Mouse (Mus musculus) gastrocnemius, adult 8-10 months (tissue): ENCODE results near the gene Ak3. TPM values are rescaled to one million over a fixed set of nuclear protein-coding genes. Genes with fewer than 3 reads are reported as not detected.
"Not testable (repeated sequence)": the region's sequence is repeated elsewhere in the genome, so short reads cannot be mapped to it uniquely, and the experiment has no call there.

Experiments used
- DNase-seq, 2 experiments: peaks; one replicate each; pipeline ENCODE4 v3.0.0; 2022; ENCODE audit warnings: low spot score in 2 of 2
- total RNA-seq, 4 experiments: library from RNA; stranded (reverse); gene quantifications; 2 replicates each; pipeline ENCODE4 v1.2.4; 2022

The Ak3 gene
- total RNA-seq, 4 experiments from 2014 or later, result 32.4 to 42.5 (median 39.8) TPM

GRCm38 (mm10) chr19:29044353-29044768, 3.4 kb downstream of the Ak3 start:
- no peak for DNase-seq

- no peak for DNase-seq
Measured at GRCm38 (mm10) chr19:29042647-29043046, 5.1 kb downstream of the Ak3 start.

GRCm38 (mm10) chr19:29042143-29042542, 5.6 kb downstream of the Ak3 start:
- no peak for DNase-seq

- DNase-seq, result no peak
Measured at GRCm38 (mm10) chr19:29040206-29040605, 7.6 kb downstream of the Ak3 start.

- no peak for DNase-seq
Measured at GRCm38 (mm10) chr19:29039334-29039733, 8.4 kb downstream of the Ak3 start.

- no peak for DNase-seq
Measured at GRCm38 (mm10) chr19:29037541-29037940, 10.2 kb downstream of the Ak3 start.

- no peak for DNase-seq
Measured at GRCm38 (mm10) chr19:29037026-29037425, 10.7 kb downstream of the Ak3 start.

GRCm38 (mm10) chr19:29032662-29033061, 15.1 kb downstream of the Ak3 start:
- no peak for DNase-seq

- DNase-seq, result no peak
Measured at GRCm38 (mm10) chr19:29031788-29032187, 16.0 kb downstream of the Ak3 start.

- DNase-seq, result no peak
Measured at GRCm38 (mm10) chr19:29024391-29024947, 23.3 kb downstream of the Ak3 start.

GRCm38 (mm10) chr19:29021754-29022345, 25.9 kb downstream of the Ak3 start:
- DNase-seq, result no peak

GRCm38 (mm10) chr19:29019647-29020046, 28.1 kb downstream of the Ak3 start:
- DNase-seq, result no peak

- no peak for DNase-seq
Measured at GRCm38 (mm10) chr19:29016786-29017185, 31.0 kb downstream of the Ak3 start.

GRCm38 (mm10) chr19:29016204-29016765, 31.5 kb downstream of the Ak3 start:
- DNase-seq, result no peak

- DNase-seq, result no peak
Measured at GRCm38 (mm10) chr19:29015410-29016203, 32.2 kb downstream of the Ak3 start.

- DNase-seq, result no peak
Measured at GRCm38 (mm10) chr19:29014466-29015055, 33.2 kb downstream of the Ak3 start.

- no peak for DNase-seq
Measured at GRCm38 (mm10) chr19:29011355-29011990, 36.3 kb downstream of the Ak3 start.

- DNase-seq, result no peak
Measured at GRCm38 (mm10) chr19:29009046-29009445, 38.7 kb downstream of the Ak3 start.

GRCm38 (mm10) chr19:29008069-29008706, 39.6 kb downstream of the Ak3 start:
- DNase-seq, result no peak

GRCm38 (mm10) chr19:29000321-29000720, 47.4 kb downstream of the Ak3 start:
- DNase-seq, result not testable (repeated sequence)
